Mouse (Mus musculus): ENCODE measurements around the gene Rd3. TPM values are rescaled to one million over a fixed set of nuclear protein-coding genes. Genes with fewer than 3 reads are reported as not detected.
A peak's percentile ranks its signal among the peaks of the same experiment; 100 is the strongest.

Gene Rd3
- total and polyA plus RNA-seq, 3 experiments = 0.25 to 0.47 (median 0.44) TPM

DNA sequence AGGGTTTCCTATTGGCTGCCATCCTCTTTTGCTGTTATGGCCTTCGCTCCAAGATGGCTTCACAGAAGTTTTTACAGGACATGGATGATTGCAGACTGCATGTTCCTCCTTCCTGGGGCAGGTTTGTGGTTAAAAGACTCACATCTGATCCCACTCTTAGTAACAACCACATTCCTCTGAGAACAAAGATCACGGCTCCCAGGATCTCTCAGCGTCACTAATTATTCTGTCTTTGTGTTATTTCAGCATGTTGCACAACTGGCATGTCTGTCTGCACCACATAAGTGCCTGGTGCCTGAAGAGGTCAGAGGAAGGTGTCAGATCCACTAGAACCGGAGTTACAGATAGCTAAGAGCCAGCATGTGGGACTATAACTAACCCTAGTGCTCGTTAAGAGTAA is 7.2 kb upstream of the Rd3 start:
- H3K4me2 ChIP-seq (ENCODE audit: insufficient read depth, low read depth, poor library complexity, severe bottlenecking) = no peak overlapping the region
- no peak overlapping the region for H3K9ac ChIP-seq (ENCODE audit: insufficient read depth, low read depth)
- in situ Hi-C loops (cut with MboI; ENCODE audit: low pct_ligation_motif_present, low pct_unique_long_range_greater_than_20kb, low sequenced_read_pairs) (no loop called here), dilution Hi-C loops (cut with MboI; ENCODE audit: extremely low pct_ligation_motif_present, extremely low pct_unique_long_range_greater_than_20kb, low sequenced_read_pairs) (no loop called here)
- no peaks in the 10 kb centered on the region for H3K27me3 ChIP-seq (replicated peaks)
- H3K4me1 ChIP-seq (ENCODE audit: control insufficient read depth in 1 of 2, insufficient read depth in 2 of 2) = peaks cover 9 to 33% of the 10 kb centered on the region in 2 experiments
- TF ChIP-seq NRF1 (IDR thresholded peaks at IDR 0.05; ENCODE audit: low read depth, low read length) (no peak), TBP (conservative IDR thresholded peaks at IDR 0.05; ENCODE audit: low read depth, low read length) (no peak), BHLHE40 (IDR thresholded peaks at IDR 0.05; ENCODE audit: low read depth, low read length) (no peak), ETS1 (conservative IDR thresholded peaks at IDR 0.05; ENCODE audit: low read depth, low read length) (no peak), ZC3H11A (IDR thresholded peaks at IDR 0.05; ENCODE audit: low read depth, low read length) (no peak), CTCF (conservative IDR thresholded peaks at IDR 0.05 in 1 of 2, IDR thresholded peaks at IDR 0.05 in 1 of 2; ENCODE audit: low read depth in 2 of 2, low read length in 2 of 2) (no peak), POLR2A (IDR thresholded peaks at IDR 0.05; ENCODE audit: low read depth, low read length) (no peak), PAX5 (IDR thresholded peaks at IDR 0.05; ENCODE audit: low read length) (no peak), POLR2AphosphoS2 (IDR thresholded peaks at IDR 0.05; ENCODE audit: low read depth, low read length) (no peak), USF1 (IDR thresholded peaks at IDR 0.05; ENCODE audit: low read depth, low read length) (no peak), KAT2A (IDR thresholded peaks at IDR 0.05; ENCODE audit: insufficient replicate concordance, low read length) (no peak), USF2 (conservative IDR thresholded peaks at IDR 0.05; ENCODE audit: low read depth, low read length) (no peak)
- no peaks in the 10 kb centered on the region for H3K9me3 ChIP-seq (replicated peaks; ENCODE audit: low read length)
- no peak overlapping the region for H3K27ac ChIP-seq (ENCODE audit: insufficient read depth, low read depth)
- H3K36me3 ChIP-seq (replicated peaks in 1 of 2; ENCODE audit: control insufficient read depth in 1 of 2, insufficient read depth in 1 of 2, low read length in 1 of 2) = no peaks in the 10 kb centered on the region
- no peak for DNase-seq (ENCODE audit: extremely low read depth)
- H3K79me2 ChIP-seq (replicated peaks; ENCODE audit: control insufficient read depth, extremely low read depth, insufficient read depth, poor library complexity, severe bottlenecking) = no peaks in the 10 kb centered on the region
- no peak overlapping the region for H3K4me3 ChIP-seq (replicated peaks in 1 of 3; ENCODE audit: low read depth in 2 of 3, low read length in 2 of 3, poor library complexity in 1 of 3)

DNA sequence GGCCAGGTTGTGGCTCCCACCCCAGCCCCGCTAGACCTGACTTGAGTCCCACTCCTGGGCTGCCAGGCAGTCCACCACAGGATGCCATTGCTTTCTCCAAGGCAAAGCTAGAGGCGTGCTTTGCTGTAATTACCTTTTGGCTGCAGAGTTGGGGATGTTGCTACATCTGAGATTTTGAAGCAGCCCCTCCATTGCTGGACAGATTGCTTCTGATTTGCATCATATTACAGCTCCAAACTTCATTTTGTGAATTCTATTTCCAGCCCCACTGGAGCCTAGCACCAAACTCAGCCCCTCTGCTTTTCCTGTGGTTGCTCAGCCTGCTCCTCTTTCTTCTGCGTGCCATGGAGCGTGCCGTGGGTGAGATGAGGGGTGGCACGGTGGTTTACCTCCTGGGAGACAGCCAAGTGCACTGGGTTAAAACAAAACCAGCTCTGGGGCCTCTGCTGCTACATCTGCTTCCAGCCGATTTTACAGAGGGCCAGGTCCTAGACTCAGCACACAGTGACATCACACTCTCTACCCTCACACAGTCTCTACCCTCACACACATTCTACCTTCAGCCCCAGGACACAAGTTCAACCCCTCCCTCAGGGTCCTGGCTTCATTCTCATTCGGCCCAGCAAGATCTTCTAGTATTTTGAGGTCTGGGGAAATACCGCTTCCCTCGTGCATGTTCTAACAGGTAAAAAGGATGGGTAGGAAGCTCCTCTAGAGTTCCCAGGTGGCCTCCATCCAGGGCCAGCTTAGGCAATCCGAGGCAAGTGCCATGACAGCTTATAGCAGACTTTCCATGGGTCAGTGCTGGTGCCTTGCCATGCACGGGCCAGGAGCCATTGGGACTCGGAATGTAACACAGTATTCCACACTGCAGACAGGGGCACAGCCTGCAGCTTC is 2.4 kb upstream of the Rd3 start:
- peak overlapping the region; percentile 26; the same call in 1 of the 2 replicates for H3K4me2 ChIP-seq (ENCODE audit: insufficient read depth, low read depth, poor library complexity, severe bottlenecking)
- no peaks in the 10 kb centered on the region for H3K27me3 ChIP-seq (replicated peaks)
- H3K79me2 ChIP-seq (replicated peaks; ENCODE audit: control insufficient read depth, extremely low read depth, insufficient read depth, poor library complexity, severe bottlenecking) = no peaks in the 10 kb centered on the region
- DNase-seq (ENCODE audit: extremely low read depth) = peak; percentile 49
- no peaks in the 10 kb centered on the region for H3K36me3 ChIP-seq (replicated peaks in 1 of 2; ENCODE audit: control insufficient read depth in 1 of 2, insufficient read depth in 1 of 2, low read length in 1 of 2)
- peaks cover 19 to 57% of the 10 kb centered on the region in 2 experiments for H3K4me1 ChIP-seq (ENCODE audit: control insufficient read depth in 1 of 2, insufficient read depth in 2 of 2)
- in situ Hi-C loops (cut with MboI; ENCODE audit: low pct_ligation_motif_present, low pct_unique_long_range_greater_than_20kb, low sequenced_read_pairs) = no loop called here
- peak overlapping the region; percentile 16; the same call in 1 of the 2 replicates for H3K9ac ChIP-seq (ENCODE audit: insufficient read depth, low read depth)
- dilution Hi-C loops (cut with MboI; ENCODE audit: extremely low pct_ligation_motif_present, extremely low pct_unique_long_range_greater_than_20kb, low sequenced_read_pairs) = no loop called here
- TF ChIP-seq ZMIZ1 (IDR thresholded peaks at IDR 0.05; ENCODE audit: low read depth, low read length) (no peak), MAZ (IDR thresholded peaks at IDR 0.05; ENCODE audit: low read depth, low read length) (0 out of 2 replicates have a peak, but pooled peaks have one; percentile 15), IRF4 (IDR thresholded peaks at IDR 0.05; ENCODE audit: low read depth, low read length) (peak; percentile 52; the same call in 1 of the 2 replicates), ETS1 (conservative IDR thresholded peaks at IDR 0.05; ENCODE audit: low read depth, low read length) (peak; percentile 29; the same call in 1 of the 2 replicates), CHD1 (IDR thresholded peaks at IDR 0.05; ENCODE audit: low read depth, low read length) (peak; percentile 95), SIN3A (IDR thresholded peaks at IDR 0.05; ENCODE audit: low read length) (no peak), SMC3 (IDR thresholded peaks at IDR 0.05; ENCODE audit: low read depth, low read length) (no peak), BHLHE40 (IDR thresholded peaks at IDR 0.05; ENCODE audit: low read depth, low read length) (peak; percentile 83), MAX (IDR thresholded peaks at IDR 0.05; ENCODE audit: low read length) (no peak)
- no peaks in the 10 kb centered on the region for H3K9me3 ChIP-seq (replicated peaks; ENCODE audit: low read length)
- peak overlapping the region; percentile 40 for H3K27ac ChIP-seq (ENCODE audit: insufficient read depth, low read depth)
- H3K4me3 ChIP-seq (replicated peaks in 1 of 3; ENCODE audit: low read depth in 2 of 3, low read length in 2 of 3, poor library complexity in 1 of 3) = peak overlapping the region in 1 of 3 experiments; percentile 12

All from CH12.LX (cell line).